Mouse (Mus musculus): ENCODE data around the gene Gnai2.

Gene Gnai2

GRCm38 (mm10) chr9:107657144-107657543 is 22.0 kb upstream of the Gnai2 start:
- no peak for DNase-seq

GRCm38 (mm10) chr9:107654585-107654984 is 19.4 kb upstream of the Gnai2 start:
- no peak for DNase-seq

- no peak for DNase-seq
Measured at GRCm38 (mm10) chr9:107653474-107653873, 18.3 kb upstream of the Gnai2 start.

GRCm38 (mm10) chr9:107650708-107651481 is 15.7 kb upstream of the Gnai2 start:
- DNase-seq: peak in 1 of 2 experiments; percentile 2

GRCm38 (mm10) chr9:107650225-107650624 is 15.1 kb upstream of the Gnai2 start:
- no peak for DNase-seq

GRCm38 (mm10) chr9:107648767-107649166 is 13.6 kb upstream of the Gnai2 start:
- no peak for DNase-seq

- no peak for DNase-seq
Measured at GRCm38 (mm10) chr9:107646975-107647374, 11.8 kb upstream of the Gnai2 start.

- peak in 1 of 2 experiments; percentile 59 for DNase-seq
Measured at GRCm38 (mm10) chr9:107645577-107645976, 10.4 kb upstream of the Gnai2 start.

- DNase-seq: peak in 1 of 2 experiments; percentile 11
Measured at GRCm38 (mm10) chr9:107645153-107645510, 10.0 kb upstream of the Gnai2 start.

GRCm38 (mm10) chr9:107644495-107645152 is 9.5 kb upstream of the Gnai2 start:
- peak; percentile 85 to 87 for DNase-seq

GRCm38 (mm10) chr9:107643544-107644214 is 8.5 kb upstream of the Gnai2 start:
- no peak for DNase-seq

- DNase-seq: no peak
Measured at GRCm38 (mm10) chr9:107641666-107642065, 6.5 kb upstream of the Gnai2 start.

- no peak for DNase-seq
Measured at GRCm38 (mm10) chr9:107640257-107640772, 5.1 kb upstream of the Gnai2 start.

- no peak for DNase-seq
Measured at GRCm38 (mm10) chr9:107637070-107637469, 1.9 kb upstream of the Gnai2 start.

- no peak for DNase-seq
Measured at GRCm38 (mm10) chr9:107634406-107635278, 525 bp downstream of the Gnai2 start.

- peak; percentile 38 to 54 for DNase-seq
Measured at GRCm38 (mm10) chr9:107633661-107634405, 1.3 kb downstream of the Gnai2 start.

- peak; percentile 82 to 87 for DNase-seq
Measured at GRCm38 (mm10) chr9:107633091-107633660, 2.0 kb downstream of the Gnai2 start.

GRCm38 (mm10) chr9:107632478-107632877 is 2.7 kb downstream of the Gnai2 start:
- no peak for DNase-seq

- DNase-seq: no peak
Measured at GRCm38 (mm10) chr9:107631861-107632260, 3.3 kb downstream of the Gnai2 start.

- DNase-seq: no peak
Measured at GRCm38 (mm10) chr9:107631311-107631826, 3.8 kb downstream of the Gnai2 start.

- DNase-seq: no peak
Measured at GRCm38 (mm10) chr9:107630576-107630975, 4.6 kb downstream of the Gnai2 start.
